Mouse (Mus musculus) layer of hippocampus, postnatal 10 days (tissue): ENCODE results near the gene Hoxb5. TPM values are rescaled to one million over a fixed set of nuclear protein-coding genes. Genes with fewer than 3 reads are reported as not detected.
A peak's percentile ranks its signal among the peaks of the same experiment; 100 is the strongest.

Experiments
- DNase-seq, 2 experiments: peaks; one replicate each; pipeline ENCODE4 v3.0.0; 2021; ENCODE audit warnings: low spot score in 2 of 2
- long read RNA-seq: library from polyadenylated mRNA; stranded (forward); transcript quantifications from one replicate; pipeline ENCODE4 v2.0.0, GENCODE M21; 2023
- total RNA-seq, 2 experiments: library from RNA; stranded (reverse); gene quantifications; 2 replicates each; pipeline ENCODE4 v1.2.3; 2021

Gene Hoxb5
- total RNA-seq, result not detected
- long read RNA-seq, result 0 reads

DNA sequence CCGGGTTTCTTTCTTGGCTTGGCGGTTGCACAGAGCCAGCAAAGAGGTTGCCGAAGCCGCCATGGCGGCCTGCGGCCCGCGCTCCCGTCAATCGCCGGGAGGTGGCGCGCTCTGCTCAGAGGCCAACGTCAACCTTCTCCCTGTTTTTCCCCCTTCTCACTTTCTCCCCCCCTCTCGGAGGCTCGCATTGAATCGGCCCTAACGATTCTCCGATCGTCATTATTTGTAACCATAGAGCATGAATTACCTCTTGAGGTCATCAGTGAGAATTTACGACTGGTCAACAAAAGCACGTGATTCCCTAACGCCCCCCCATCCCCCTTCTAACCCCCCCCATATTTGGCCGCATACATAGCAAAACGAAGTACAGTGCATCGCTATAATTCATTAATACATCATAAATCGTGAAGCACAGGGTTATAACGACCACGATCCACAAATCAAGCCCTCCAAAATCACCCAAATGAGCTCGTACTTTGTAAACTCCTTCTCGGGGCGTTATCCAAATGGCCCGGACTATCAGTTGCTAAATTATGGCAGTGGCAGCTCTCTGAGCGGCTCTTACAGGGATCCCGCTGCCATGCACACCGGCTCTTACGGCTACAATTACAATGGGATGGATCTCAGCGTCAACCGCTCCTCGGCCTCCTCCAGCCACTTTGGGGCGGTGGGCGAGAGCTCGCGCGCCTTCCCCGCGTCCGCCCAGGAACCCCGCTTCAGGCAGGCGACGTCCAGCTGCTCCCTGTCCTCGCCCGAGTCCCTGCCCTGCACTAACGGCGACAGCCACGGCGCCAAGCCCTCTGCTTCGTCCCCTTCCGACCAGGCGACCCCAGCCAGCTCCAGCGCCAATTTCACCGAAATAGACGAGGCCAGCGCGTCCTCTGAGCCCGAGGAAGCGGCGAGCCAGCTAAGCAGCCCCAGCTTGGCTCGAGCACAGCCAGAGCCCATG, at the start of gene Hoxb5:
Gene Hoxb5 (plus strand): TSS at position 186 of the 949 bp plus-strand sequence.
- DNase-seq, result peak; percentile 69

DNA sequence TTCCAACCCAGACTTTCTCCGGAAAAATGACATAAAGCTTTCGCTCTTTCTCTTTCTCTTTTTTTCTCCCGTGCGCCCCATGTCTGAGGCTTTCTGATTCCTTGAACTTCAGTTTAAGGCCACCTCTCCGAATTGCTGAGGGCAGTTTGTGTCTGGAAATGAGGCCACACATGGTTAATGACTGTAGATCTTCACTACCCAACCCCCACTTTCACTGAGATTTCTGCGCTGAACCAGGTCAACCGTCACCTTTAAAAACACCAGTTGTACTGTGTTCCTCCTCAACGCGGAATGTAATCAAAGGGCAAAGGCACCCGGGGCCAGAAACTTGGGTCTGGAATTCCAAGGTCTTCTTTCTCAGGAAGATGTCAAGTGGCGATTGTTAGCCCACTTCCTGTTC, 48.9 kb upstream of the Hoxb5 start:
- DNase-seq, result no peak

DNA sequence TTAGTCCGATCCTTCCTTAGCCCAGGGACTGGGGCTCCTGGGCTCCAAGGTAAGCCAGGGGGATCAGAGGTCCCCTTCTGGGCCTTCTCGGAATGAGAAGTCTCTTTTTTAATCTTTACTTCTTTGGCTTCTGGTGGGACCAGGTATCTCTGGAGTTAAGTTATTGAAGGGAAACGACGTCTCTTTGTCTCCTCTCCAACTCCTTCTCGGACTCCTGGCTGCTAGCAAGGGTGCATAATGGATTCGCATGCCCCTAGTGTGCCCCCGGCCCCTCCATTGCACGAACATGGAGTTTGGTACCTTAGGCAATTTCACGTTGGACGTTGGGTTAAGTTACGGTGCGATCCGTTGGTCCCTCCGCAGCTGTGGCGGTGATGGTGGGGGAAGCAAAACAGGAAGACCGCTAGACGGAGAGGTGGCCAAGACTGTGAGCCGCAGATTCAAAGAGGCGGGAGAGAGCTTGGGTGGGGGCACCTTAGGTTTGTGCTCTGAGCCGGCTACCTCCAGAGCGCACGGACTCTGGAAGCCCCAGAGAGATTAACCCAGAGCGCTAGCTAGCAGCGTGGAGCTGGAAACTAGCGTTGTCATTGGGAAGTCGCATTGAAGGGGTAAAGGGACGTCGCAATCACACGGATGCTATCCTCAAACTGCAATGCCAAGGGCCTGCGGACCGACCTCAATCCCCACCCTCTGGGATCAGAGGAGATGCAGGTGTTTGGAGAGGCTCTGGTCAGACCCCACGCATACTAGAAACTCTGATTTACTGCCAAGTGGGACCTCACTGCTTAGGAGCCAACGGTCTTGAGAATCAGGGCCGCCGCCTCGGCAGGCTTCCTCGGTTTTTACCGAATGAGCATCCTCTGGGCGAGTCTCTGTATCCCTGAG, 47.8 kb upstream of the Hoxb5 start:
- DNase-seq, result no peak

DNA sequence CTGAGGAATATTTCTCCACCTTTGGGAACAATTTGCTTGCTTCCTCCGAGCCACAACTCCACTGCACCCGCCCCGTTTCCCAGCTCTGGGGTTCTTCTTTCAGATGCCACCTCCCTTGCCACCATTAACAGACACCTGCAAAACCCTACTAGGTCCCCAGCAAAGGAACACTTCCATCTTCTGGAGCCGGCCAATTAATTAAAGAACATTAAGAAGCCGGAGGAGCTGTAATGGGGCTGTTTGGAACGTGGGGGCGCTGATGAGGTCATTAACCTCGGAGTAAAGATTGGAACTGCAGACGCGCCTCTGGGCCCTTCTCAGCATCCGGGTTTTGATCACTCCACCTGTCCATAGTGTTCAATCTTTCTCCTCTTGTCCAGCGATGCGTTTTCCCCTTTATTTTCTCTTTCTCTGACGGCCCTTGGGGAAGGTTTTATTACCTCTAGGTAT, 47.1 kb upstream of the Hoxb5 start:
- DNase-seq, result no peak

DNA sequence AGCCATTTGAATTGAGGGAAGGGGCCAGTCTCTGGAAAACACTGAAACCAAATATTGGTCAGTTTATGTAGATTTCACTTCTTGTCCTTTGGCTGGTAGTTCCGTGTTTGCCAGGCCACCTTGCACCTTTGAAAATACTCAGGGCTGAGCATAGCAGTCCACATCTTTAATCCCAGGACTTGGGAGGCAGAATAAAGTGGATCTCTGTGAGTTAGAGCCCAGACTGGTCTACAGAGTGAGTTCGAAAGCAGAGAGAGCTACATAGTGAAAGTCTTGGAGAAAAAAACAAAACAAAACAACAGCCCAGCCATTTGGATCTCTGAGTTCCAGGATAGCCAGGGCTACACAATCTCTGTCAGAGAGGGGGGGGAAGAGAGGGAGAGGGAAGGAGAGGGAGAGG, 46.0 kb upstream of the Hoxb5 start:
- no peak for DNase-seq

DNA sequence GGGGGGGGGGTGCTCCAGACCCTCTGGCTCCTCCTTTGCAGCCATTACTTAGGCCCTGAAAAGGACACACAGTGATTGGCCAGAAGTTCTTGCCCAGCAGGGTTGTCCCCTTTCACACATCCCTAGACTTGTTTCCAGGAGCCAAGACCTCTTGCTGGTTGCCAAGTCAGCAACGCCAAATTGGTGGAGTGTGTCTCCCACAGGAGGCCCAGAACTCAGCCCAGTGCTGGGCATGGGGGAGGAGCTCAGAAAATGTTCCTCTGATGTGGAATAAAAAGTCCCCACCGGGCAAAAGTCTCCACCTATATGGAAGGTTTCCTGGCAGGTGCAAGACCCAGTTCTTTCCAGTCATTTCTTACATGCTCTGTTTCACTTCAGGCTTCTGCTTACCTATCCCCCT, 44.1 kb upstream of the Hoxb5 start:
- no peak for DNase-seq

DNA sequence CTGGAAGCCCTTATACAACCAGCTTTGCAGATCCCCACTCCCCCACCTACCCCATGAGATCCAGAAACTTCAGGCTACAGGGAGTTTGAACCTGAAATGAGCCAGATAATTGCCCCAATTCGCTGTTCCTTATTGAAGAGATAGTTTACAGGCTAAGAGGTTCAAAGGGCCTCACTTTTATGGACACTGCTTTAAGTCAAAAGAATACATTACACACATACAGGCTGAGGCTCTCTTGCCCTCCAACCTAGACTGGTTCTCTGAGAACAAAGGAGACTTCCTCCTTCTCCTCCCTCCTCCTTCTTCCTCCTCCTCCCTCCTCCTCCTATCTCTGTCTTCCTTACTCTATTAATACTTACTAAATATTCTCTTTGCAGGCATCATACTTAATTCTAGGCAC, 43.6 kb upstream of the Hoxb5 start:
- no peak for DNase-seq

DNA sequence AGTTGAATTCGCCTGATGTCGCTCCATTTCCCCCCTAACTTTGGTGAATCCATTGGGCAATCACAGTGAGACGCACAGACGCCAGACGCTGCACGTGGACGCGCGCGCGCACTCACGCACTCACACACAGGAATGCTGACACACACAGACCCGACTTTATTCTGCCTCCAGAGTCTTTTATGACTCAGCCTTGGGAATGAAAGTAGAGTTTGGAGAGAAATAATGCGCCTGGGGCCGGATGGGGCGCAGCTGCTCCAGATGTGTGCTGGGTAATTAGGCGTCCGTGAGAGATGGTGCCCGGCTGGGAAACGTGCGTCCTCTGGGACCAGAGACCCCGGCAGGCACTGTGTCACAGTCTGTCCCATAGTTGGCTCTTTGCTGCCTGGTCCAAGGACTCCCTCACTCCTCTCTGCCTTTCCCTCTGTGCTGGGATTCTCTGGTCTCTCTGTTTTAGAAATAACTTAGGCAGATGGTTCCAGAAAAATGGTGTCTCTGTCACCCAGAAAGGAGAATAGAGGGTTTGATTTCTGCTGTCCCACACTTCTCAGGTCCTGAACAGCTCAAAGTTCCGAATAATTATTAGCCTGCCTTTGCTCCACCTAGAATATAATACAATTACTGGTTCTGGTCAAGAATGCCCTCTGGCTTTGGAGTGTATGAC, 42.7 kb upstream of the Hoxb5 start:
- no peak for DNase-seq

DNA sequence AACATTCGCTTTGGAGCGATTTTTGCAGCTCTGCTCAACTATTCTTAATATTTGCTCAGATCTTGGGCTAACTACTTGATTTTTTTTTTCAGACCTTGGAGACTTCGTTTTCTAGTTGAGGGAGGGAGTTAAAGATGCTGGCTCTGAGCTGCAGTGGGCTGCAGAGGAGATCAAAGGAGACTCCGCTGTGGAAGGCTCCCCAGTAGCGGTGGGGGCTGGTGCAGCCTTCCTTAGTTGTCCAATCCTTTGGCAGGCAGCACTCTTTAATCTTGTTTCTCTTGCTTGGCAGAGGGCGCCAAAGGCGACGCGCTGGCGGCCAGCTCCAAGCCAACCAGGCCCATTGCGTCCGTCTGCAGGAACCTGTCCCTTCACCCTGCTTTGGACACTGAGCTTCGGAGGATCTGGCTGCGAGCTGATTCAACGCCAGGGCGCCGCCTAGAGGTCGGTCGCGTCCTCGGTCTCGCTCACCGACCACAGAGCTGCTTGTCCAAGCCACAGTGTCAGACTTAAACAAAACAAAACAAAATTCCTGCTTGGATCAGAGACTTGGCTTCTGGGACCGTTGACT, 41.7 kb upstream of the Hoxb5 start:
- peak; percentile 47 to 61 for DNase-seq

DNA sequence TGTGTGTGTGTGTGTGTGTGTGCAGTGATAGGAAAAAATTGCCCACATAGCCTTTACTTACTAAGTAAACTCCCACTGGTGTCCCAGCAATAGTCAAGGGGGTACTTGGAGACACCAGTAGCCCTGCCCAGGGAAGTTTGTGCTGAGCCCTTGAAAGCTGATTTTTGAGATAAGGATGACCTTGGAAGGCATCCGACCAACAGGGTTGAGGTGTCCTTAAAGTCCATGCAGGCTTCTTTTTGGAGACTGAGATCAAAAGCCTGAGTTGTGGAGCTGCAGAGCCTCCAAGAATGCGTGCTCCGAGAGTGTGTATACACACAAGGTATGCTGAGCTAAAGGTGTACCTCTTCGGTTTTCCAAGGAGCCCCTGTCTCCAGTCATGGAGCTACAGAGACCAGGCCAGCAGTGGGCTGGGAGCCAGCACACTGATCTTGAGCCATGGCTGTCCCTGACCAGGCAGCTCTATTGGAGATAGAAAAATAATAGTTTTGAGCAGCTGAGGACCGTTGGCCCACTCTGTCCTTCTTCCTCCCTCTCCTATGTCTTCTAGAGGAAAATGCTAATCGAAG, 40.8 kb upstream of the Hoxb5 start:
- no peak for DNase-seq

DNA sequence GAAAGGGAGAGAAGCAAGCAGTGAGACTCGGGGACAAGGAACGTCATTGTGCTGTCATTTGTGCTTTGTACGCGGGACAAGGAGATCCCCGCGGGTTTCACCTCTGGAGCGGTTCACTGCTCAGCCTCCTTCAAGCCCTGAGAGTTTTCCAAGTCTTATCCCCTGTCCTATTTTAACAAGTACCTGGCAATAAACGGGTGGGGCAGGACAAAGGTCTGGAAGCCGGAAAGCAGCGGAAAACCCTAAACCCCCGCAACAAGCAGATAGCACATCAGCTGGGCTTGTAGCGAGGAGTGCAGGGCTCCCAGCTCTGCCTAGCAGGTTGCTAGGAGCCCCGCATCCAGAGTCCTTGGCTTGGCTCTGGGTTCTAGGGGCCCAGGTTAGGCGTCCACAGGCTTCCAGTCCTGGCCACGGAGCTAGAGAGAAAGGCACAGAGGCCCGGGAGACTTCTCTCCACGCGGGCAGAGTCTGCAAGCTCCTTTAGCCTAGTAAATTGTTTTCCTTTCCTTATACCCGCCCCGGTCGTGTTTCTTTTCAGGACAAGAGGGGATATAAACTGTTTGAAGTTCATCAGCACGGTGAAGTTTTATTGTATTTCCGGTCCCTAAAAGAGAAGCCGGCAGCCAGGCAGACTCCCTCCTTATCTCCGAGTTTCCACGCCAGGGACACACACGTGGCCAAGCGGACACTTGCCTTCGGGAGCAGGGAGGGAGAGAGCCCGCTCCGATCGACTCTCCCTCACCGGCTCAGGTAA, 39.3 kb upstream of the Hoxb5 start:
- DNase-seq, result no peak

DNA sequence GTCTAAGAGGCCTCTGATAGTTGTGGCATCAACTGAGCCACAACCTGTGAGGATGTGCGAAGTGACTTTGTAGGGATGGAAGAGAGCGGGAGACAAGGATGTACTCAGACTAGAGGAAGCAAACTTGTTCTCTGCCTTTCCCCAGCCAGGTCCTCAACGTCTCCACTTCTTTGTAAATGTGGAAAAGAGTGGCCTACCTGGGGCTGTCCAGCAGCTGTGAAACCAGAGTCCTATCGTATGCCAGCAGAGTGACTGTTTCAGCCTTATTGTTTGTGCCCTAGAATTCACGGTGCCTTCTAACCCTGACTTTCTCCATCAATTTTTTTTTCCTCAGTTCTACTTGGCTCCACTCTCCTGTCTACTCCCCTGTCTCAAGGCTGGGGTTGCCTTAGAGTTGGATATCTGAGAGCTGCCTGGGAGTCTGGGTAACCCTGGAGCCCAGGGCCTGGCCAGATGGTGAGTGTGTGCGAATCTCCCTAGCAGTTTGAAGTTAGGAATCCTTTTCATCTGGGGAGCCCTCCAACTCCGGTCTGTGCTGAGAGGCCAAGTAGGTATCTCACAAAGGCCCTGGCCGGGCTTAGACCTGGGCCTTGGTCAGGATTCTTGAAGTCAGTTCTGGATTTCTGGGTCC, 38.6 kb upstream of the Hoxb5 start:
- no peak for DNase-seq

DNA sequence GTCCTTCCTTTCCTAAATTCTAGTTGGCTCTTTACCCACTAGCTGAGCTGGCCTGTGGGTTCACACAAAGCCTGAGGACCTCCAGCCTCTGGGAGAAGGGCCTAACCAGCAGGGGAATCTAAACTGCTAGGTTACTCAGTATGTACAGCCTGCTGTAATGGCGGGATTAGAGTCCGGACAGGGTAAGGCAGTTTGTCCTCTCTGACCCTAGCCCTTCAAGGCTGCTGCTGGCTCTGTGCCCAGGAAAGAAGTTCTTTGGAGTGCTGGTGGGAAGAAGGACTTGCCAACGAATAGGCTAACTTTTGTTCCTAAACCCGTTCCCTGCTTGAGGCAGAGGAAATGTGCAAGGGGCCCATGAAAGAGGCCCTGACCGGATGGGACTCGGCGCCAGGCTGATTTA, 37.2 kb upstream of the Hoxb5 start:
- DNase-seq, result no peak

DNA sequence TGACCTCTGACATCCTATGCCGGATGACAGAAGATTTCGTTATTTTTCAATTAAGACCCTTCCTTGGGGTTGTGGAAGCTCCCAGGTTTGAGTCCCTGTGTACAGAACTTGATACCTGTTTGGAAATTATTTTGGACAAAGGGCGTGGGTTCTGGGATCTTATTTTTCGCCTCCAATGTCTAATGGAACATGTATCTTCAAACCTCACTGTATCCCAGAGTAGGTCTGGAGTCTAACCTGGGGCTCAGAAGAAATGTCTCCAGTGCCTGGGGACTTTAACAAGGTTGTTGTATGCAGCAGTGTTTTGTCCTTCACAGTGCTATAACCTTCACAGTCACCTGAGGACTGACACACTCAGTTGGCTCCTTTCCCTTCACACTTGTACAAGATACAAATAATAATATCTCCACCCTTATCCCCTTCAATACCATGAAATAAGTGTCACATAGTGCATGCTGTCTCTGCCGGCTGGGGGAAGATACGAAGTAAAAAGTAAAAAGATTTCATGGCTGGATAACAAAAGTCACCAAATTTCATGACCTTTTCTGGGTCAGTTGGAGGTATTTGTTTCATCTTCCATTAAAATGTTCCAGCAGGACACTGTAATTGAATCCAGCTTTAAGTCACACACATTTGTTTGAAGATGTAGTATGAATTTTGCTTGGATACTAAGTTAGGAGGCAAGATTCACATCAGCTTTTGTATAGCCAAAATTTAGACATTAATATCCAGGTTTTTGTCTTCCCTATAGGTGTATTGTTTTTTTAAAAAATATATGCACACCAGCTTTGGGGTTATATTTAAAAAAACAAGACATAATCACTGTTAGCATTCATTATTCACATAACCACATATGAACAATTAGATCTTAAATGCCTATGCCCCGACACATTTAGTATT, 35.9 kb upstream of the Hoxb5 start:
- DNase-seq, result no peak

DNA sequence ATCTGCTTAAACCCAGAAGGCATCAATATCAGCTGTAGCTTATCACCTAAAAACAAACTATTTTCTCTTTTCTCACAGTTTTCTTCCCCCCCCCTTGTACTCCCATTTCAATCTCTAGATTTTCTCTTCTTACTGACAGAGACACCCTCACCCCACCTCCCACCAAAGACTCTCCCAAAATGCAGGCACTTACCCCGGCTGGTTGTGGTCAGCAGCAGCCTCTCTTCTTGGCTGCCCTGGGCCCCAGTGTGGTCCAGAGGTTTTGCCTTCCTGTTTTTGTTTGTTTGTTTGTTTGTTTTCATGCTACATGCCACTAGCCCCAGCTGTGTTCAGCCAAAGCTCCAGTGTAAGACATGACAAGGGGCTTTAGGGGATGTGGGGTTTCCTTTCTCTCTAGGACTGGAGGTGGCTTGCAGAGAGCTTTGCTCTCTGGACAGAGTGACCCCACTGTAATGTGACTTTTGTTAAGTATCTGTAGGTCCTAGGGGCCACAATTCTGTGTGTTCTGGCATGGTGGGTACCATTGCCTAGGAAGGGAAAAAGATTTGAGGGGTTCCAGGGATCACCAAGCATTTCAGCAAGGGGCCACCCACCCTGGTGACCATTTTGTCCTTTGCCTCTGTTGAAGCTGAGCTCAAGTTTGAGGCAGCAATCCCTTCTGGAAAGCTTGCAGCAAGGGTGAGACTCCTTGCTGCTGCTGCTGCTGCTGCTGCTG, 34.9 kb upstream of the Hoxb5 start:
- DNase-seq, result no peak

DNA sequence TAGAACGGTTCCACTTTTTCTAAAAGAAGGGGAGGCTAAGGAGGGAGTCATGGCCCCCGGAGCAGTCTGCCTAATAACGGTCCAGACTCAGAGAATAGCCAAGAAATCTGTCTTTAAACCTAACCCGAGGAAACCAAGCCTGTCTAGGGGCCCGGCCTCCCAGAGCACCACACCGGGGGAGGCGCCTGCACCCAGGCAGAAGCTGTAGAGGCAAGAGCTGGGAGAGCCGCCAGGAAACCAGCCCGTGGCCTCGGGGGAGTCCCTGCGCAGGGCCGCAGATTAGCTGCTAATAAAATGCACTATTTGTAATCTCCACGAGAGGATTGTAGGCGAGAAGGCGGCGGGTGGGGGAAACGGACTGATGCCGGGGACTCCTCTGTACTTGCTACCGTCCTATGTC, 33.3 kb upstream of the Hoxb5 start:
- DNase-seq, result no peak

DNA sequence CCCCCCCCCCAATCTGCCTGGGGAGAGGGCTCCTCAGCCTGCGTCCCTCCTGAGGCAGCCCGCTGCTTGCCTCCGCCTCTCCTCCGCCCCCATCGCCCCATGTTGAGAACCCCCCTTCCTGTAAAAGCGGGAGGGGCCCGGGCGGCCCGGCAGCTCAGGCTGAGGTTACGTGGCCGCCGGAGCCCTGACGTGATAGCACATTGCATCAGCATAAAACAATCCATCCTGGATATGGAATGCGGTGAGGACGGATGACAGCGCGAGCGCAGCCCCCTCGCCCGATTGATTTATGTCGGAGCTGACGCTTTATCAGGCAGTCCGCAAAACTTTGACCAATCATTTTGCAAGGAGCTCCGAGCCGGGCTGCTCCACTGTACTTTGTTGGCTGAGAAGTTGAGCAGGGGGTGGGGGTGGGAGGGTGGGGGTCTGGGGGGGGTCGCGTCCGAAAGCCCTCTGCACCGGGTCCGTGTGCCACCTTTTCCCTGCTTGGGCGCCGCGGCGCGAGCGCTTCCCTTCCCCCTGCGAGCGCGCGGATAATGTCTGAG, 32.1 kb upstream of the Hoxb5 start, which contains the start of gene Hoxb9:
Gene Hoxb9 (plus strand): TSS at position 462 of the 545 bp plus-strand sequence.
- DNase-seq, result no peak
